Mouse (Mus musculus) lung, postnatal 0 days (tissue): ENCODE data around the gene Cfap97. TPM values are rescaled to one million over a fixed set of nuclear protein-coding genes. Genes with fewer than 3 reads are reported as not detected.

Experiments
- ATAC-seq: fragments of 200-750 bp; cut with Nextera tagmentation; 2 replicates; pipeline ENCODE4 v1.8.0; 2017; ENCODE audit warnings: moderate library complexity
- DNase-seq: peaks from one replicate; pipeline ENCODE4 v3.0.0-alpha.2; 2016; ENCODE audit warnings: low spot score
- H3K27ac ChIP-seq: fragments of 300-500 bp; sonication (generic); 2 replicates; pipeline ENCODE4 v1.5.1; 2014; ENCODE audit warnings: antibody characterized with exemption, mild to moderate bottlenecking, low read length, mixed read lengths
- H3K27me3 ChIP-seq: fragments of 300-500 bp; sonication (generic); replicated peaks from 2 replicates; pipeline ENCODE4 v1.6.1; 2014; ENCODE audit warnings: low read length, mixed read lengths; ENCODE audit not compliant: insufficient read depth
- H3K36me3 ChIP-seq: fragments of 300-500 bp; sonication (generic); 2 replicates; pipeline ENCODE4 v1.6.1; 2014; ENCODE audit warnings: low read length, mixed read lengths; ENCODE audit not compliant: insufficient read depth
- H3K4me1 ChIP-seq: fragments of 300-500 bp; sonication (generic); 2 replicates; pipeline ENCODE4 v1.6.1; 2014; ENCODE audit warnings: antibody characterized with exemption, low read depth, low read length, mixed read lengths; ENCODE audit not compliant: insufficient read depth
- H3K4me2 ChIP-seq: fragments of 300-500 bp; sonication (generic); replicated peaks from 2 replicates; pipeline ENCODE4 v1.6.1; 2014; ENCODE audit warnings: low read depth, mild to moderate bottlenecking, low read length, moderate library complexity, mixed read lengths
- H3K4me3 ChIP-seq: fragments of 300-500 bp; sonication (generic); 2 replicates; pipeline ENCODE4 v1.5.1; 2014; ENCODE audit warnings: low read depth, low read length
- H3K9ac ChIP-seq: fragments of 300-500 bp; sonication (generic); replicated peaks from 2 replicates; pipeline ENCODE4 v1.6.1; 2014; ENCODE audit warnings: low read depth, mild to moderate bottlenecking
- H3K9me3 ChIP-seq: fragments of 300-500 bp; sonication (generic); 2 replicates; pipeline ENCODE4 v1.6.1; 2016; ENCODE audit warnings: low read length, mixed read lengths
- CTCF ChIP-seq: IDR thresholded peaks from 2 replicates; pipeline ENCODE4 v1.5.1; 2016; ENCODE audit warnings: antibody characterized with exemption, mild to moderate bottlenecking
- EP300 ChIP-seq: IDR thresholded peaks from 2 replicates; pipeline ENCODE4 v1.6.1; 2016; ENCODE audit warnings: antibody characterized with exemption, mild to moderate bottlenecking, control low read depth
- WGBS: fragments of 180-500 bp; shearing (Covaris S2); extraction: QIAGEN DNeasy Blood & Tissue Kit; methylation state at CpG from one replicate; pipeline ENCODE4 v1.1.7; 2014; 5-methylcytosine and 5-hydroxymethylcytosine counted together
- microRNA-seq: library from miRNA; unstranded; fragments of <30 nt; microRNA quantifications from one replicate; pipeline ENCODE4, GENCODE M21; 2016
- polyA plus RNA-seq: library from polyadenylated mRNA; unstranded; fragments of >200 nt; fragmentation: Nextera tagmentation; extraction: Ambion mirVana; gene quantifications from 2 replicates; pipeline ENCODE4 v1.2.1, GENCODE M21; 2015

The Cfap97 gene
- polyA plus RNA-seq, 1 experiment from 2014 or later: 25.8 TPM

DNA sequence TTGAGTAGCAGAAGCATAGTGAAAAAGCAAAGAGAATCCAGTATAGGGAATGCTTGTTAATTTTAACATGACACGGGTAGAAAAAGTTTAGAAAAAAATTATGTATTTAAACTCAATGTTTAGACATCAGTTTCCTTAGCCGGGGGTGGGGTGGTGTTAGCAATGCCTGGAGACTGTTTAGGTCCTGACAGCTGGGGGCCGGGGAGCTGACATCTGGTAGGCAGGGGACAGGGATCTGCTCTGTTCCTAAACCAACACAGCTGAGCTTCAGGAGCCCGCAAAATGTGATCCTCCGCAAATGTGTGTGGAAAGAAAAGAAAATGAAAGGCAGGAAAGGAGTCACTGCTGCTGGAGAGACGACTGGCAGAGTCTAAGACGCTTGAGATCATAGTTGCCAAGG is 91.4 kb downstream of the Cfap97 start:
- Histone ChIP-seq H3K27me3 (no peaks in the 10 kb centered on the region), H3K9me3 (no peaks in the 10 kb centered on the region), H3K27ac (no peak overlapping the region), H3K4me2 (no peak overlapping the region), H3K36me3 (no peaks in the 10 kb centered on the region), H3K4me3 (no peak overlapping the region), H3K4me1 (no peaks in the 10 kb centered on the region), H3K9ac (no peak overlapping the region)
- WGBS: 38% methylated on average over 7 of the region's 7 CpGs
- ATAC-seq (no peak), DNase-seq (no peak)
- TF ChIP-seq EP300: no peak
- no peak for TF ChIP-seq CTCF

Small RNAs within 50 kb of the gene (microRNA-seq; reads per million reads assigned to microRNA genes)
- gene Gm23812: not detected

Other genes starting within 250 kb of the Cfap97 start
- not detected in 2 replicates for gene Ccdc110, start 217.2 kb upstream of the Cfap97 start, polyA plus RNA-seq
- 5.0 and 7.5 TPM in 2 replicates for gene 1700029J07Rik, start 176.5 kb upstream of the Cfap97 start, polyA plus RNA-seq
- gene Ufsp2, start 176.2 kb upstream of the Cfap97 start, polyA plus RNA-seq: 64.9 and 69.3 TPM in 2 replicates
- gene Lrp2bp, start 152.5 kb upstream of the Cfap97 start, polyA plus RNA-seq: 0.76 and 0.91 TPM in 2 replicates
- 27.9 and 36.0 TPM in 2 replicates for gene Ankrd37, start 146.1 kb upstream of the Cfap97 start, polyA plus RNA-seq
- gene Snx25, start 388 bp downstream of the Cfap97 start, polyA plus RNA-seq: 34.5 and 35.2 TPM in 2 replicates
- 292 and 307 TPM in 2 replicates for gene Slc25a4, start 59.5 kb downstream of the Cfap97 start, polyA plus RNA-seq
- gene Helt, start 142.9 kb downstream of the Cfap97 start, polyA plus RNA-seq: not detected in 2 replicates